Mouse (Mus musculus) mouse embryonic stem cell (cell line): ENCODE measurements around the gene H3f3b.

ENCODE experiments used
- in situ Hi-C, 2 experiments: fragments of 300-500 bp; cut with MboI; formaldehyde crosslinking; loops; 1 replicate in 1 of 2; 3 replicates in 1 of 2; pipeline ENCODE4 v1.14.3; 2019 to 2020; ENCODE audit warnings: low sequenced_read_pairs in 2 of 2, low pct_unique_long_range_greater_than_20kb in 1 of 2, mixed read lengths in 1 of 2; ENCODE audit not compliant: unreplicated experiment in 1 of 2

The H3f3b gene

DNA sequence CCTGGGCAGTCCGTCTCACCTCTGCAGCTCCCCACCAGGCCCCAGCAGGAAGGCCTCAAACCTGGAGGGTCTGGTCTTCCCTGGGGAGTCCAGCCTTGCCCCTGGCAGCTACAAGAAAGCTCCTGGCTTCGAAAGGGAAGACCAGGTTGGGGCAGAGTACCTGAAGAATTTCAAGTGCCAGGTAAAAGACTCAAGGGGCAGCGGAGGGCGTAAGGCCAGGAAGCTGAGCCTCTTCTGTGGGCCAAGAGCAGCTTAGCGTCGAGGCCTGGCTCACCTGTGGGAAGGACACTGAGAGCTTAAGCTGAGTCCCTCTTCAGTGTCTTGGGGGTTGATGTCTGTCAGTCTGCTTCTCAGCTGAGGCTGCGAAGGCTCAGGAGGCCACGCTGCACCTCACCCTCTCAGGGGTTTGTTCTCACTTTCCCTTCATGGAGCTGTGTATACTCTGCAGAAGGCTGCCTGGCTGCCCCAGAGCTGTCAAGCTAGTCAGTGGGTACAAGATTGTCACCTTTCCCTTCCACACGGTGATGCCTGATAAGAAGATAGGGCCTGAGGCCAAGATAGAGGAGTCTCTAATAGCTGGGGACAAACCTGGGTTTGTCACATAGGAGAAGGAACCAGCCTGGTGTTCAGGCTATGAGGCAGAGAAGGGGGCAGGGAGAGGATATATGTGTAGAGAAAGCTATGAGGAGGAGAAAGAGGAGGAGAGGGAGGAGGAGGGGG, 25.9 kb upstream of the H3f3b start:
- in situ Hi-C loops = no loop called here

DNA sequence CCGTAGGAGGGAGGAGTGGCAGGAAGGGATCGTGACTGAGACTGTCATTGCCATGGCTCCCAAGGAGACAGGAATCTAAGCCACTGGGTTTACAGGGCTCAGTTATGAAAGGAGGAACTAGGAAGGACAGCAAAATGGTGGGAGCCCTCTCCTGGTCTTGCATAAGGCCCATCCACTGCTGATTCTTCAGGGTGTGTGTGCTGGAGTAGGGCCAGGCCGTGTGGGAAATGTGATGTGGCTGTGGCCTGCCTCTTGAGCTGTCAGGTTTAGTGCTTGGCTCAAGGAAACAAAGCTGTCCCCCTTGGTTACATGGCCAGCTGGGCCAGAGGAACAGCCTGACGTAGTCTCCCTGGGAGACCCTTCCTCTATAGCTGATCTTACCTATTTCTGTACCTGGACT, 22.4 kb upstream of the H3f3b start:
- in situ Hi-C loops = no loop called here

DNA sequence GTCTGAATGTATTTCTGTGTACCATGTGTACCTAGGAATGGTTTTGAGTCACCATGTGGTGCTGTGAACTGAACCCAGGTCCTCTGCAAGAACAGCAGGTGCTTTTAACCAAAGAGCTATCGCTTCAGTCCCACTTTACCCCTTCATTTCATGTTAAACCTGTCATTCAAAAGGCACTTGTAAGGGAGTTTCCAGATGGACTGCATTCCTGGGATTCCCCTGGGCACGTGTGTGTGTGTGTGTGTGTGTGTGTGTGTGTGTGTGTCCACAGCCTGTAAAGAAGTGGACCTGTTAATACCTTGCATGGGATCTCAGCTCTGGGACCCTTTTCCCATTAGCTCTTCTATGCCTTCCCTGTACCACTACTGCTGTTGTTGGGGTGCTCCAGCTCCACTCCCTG, 21.8 kb upstream of the H3f3b start:
- in situ Hi-C loops = no loop called here

DNA sequence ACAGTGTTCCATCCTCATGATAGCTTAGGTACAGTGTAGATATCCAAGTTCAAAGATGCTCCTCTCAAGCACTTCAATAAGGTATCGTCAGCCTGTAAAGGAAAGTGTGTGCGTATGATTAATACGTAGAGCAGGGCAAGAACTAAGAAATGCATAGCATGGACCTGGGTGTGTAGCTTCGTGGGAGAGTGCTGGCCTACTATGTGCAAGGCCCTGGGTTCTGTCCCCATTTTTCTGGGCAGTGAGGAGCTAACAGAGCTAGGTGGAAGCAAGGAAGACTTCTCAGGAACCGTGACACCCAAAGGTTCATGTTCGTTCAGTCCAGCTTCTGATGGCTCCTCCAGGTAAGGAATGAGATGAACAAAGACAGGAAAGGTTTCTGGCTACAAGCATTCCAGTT, 17.4 kb upstream of the H3f3b start:
- in situ Hi-C loops = no loop called here

DNA sequence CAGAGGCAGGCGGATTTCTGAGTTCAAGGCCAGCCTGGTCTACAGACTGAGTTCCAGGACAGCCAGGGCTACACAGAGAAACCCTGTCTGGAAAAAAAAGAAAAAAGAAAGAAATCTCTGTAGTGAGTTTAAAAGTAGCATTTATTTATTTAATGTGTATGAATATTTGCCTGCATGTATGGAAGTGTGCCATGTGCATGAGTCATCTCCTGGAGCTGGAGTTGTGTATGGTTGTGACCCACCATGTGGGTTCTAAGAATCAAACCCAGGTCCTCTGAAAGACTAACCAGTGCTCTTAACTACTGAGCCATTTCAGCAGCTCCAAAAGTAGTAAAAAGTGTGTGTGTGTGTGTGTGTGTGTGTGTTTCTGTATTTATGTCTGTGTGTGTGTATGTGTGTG, 15.5 kb upstream of the H3f3b start:
- in situ Hi-C loops = no loop called here

DNA sequence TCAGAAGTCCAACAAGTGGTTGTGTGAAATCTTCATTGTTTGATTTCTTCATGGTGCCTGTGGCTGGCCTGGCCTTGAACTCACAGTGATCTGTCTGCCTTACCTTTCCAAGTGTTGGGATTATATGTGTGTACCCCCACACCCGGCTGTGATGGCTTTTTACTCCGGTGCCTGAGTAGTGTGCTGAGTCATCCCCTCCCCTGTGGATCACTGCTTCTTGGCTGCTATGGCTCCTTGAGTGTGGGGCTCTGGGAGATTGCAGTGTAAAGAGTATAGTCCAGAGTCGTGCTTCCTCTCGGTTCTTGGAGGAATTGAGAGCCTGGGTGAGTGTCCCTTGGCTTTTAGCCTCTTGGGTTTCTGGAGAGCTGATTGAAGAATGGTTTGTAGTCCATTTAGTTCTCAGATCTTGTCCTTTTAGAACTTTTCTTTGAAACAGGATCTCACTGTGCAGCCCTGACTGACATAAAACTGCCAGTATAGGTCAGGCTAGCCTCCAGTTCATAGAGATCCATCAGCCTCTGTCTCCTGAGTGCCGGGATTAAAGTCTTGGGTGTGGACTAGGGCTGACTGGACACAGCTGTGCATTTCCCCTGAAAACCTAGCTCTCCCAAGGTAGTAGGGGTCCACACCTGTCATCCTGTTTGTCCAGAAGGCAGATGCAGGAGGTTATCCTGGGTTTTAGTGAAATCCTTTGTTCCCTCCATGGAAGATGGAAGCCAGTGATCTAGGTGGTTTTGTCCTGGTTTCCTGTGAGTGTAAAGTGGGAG, 14.8 kb upstream of the H3f3b start:
- in situ Hi-C loops = no loop called here

DNA sequence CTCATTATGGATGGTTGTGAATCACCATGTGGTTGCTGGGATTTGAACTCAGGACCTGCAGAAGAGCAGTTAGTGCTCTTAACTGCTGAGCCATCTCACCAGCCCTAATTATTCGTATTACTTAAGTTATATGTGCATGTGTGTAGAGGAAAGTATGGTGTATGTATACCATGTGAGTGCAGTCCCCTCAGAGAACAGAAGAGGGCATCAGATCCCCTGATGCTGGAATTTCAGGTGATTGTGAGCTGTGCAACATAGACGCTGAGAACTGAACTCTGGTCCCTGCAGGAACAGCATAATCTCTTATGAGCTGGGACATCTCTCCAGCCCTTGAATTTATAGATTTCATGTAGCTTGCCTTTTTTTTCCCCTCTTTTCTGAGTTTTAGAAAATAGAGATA, 14.1 kb upstream of the H3f3b start:
- in situ Hi-C loops = no loop called here

DNA sequence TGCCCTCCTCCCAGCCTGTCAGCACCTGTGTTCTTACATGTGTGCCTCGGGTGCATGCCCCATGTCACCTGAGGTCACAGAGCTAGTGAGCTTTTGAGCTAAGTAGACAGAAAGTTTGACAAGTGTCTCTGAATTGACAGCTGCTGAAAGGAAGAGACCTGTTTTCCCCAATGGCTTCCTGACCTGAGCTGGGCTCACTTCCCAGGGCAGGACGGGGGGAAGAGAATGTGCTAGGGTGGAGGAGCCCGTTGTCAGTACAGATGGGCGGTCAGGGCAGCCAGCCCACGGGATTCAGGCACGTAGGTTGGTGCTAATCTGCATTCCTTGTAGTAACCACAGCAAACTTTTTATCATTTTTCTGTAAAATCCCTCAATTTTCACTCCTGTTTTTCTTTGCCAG, 12.8 kb upstream of the H3f3b start:
- in situ Hi-C loops = no loop called here

DNA sequence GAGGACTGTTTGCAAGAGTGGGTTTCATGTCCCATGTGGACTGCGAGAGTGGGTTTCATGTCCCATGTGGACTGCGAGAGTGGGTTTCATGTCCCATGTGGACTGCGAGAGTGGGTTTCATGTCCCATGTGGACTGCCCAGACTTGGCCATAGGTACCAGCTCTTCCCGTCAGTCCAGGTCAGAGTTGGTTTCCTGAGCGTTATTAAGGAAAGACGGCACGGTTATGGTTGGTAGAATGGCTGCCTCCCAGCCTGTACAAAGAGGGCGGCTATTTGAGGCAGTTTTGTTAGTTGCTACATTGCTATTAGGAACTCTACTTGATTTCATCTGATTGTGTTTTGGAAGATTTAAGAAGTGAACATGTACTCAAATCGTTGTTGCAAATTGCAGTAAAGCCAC, 10.1 kb upstream of the H3f3b start:
- in situ Hi-C loops = no loop called here

DNA sequence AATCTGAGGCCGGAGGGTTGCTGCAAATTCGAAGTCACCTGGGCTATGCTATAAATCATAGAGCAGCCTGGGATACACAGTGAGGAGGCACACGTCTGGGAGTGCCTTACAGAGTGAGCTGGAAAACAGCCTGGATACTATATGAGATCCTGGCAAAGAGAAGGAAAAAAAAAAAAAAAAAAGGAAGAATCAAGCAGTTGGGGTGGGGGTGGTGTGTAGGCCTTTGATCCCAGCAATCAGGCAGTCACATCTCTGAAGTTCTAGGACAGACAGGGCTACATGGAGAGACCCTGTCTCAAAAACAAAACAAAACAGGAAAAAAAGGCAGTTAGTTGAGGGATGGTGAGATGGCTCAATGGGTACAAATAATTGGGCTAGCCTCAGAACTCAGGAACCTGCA, 8.9 kb upstream of the H3f3b start:
- in situ Hi-C loops = no loop called here

DNA sequence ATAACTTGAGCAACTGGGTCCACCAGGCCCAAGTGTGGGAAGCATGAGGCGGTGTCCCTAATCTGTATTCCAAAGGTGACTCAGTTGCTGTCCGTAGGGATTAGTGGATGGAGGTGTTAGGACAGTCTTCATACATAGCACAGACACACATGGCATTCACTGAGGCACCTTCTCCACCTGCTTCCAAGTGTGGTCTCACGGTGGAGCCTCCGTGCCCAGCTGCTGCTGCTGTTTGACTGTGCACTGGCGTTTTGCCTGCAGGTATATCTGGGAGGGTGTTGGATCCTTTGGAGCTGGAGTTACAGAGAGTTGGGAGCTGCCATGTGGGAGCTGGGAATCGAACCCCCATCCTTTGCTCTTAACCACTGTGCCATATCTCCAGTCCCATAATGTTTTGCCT, 6.8 kb upstream of the H3f3b start:
- in situ Hi-C loops = no loop called here

DNA sequence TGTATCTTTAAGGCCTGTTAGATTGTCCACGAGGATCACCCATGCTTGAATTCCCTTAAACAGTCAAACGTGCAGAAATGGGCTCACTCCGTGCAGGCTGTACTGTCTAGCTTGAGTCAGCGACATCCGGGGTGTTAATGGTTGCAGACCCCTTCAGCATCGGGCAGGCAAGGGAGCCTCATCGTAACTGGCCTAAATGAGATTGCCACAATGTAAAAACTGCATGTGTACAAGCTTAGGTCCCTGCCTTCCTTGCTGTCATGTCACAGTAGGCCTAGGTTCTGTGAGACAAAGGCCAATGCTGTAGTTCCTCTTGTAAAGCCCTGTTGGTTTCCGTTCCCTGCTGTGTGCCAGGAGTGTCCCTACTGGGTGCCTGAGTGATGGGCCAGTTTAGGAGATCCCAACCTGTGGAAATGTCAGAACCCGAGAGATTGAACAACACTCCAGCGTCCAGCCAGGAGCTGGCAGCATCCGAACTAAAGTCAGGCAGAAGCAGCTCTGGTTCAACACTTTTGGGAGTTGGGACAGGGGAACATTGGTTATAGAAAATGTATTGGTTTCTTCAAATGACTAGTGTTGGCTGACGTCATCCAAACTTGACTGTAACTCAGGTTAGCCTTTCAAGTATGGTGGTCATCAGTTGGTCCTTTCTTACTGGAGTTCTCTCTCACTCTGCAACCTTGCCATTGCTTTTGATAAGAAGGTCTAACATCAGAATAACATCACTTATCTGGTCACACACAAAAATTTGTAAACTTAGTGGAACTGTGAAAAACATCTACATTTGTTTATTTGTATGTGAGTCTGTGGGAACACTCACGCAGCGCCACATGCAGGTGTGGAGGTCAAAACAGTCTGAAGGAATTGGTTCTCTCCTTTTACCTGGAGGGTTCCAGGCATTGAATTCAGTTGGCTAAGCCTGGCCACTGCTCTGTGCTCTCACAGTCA, 3.4 kb upstream of the H3f3b start:
- in situ Hi-C loops = no loop called here

DNA sequence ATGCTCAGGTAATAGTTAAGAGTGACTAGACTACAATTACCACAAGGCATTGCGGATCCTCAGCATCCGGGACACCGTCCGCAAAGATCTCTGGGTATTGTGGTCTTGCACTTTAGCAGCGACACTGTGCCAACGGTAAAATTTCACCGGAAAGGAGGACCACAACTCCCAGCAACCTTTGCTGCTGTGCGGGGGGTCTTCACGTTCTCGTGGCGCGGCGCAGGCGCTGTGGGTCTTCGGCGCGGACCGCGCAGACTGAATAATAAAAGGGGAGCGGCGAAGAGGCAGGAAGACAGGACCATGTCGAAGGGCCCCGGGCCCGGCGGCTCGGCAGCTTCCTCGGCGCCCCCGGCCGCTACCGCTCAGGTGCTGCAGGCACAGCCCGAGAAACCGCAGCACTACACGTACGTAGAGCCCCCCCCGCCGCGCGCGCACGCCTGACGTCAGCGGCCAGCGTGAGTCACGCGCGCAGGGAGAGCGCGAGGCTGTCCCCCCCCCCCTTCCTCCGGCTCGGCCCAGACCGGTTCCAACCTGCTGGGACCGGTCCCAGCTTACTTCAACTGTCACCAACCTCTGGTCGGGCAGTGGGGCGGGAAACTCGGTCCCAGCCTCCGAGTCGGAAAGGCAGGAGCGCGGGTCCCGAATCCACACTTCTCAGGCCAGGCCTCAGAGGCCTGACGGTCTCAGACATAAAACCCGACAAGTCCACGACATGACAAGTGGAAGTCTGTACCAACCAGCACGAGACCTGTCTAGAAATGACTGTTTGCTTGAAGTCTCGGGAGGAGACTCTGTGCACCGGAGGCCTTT, 2.5 kb upstream of the H3f3b start, which contains the start of gene Unk:
Gene Unk, plus strand, starts transcription at position 235 of the 810 bp plus-strand sequence.
- in situ Hi-C loops = no loop called here

DNA sequence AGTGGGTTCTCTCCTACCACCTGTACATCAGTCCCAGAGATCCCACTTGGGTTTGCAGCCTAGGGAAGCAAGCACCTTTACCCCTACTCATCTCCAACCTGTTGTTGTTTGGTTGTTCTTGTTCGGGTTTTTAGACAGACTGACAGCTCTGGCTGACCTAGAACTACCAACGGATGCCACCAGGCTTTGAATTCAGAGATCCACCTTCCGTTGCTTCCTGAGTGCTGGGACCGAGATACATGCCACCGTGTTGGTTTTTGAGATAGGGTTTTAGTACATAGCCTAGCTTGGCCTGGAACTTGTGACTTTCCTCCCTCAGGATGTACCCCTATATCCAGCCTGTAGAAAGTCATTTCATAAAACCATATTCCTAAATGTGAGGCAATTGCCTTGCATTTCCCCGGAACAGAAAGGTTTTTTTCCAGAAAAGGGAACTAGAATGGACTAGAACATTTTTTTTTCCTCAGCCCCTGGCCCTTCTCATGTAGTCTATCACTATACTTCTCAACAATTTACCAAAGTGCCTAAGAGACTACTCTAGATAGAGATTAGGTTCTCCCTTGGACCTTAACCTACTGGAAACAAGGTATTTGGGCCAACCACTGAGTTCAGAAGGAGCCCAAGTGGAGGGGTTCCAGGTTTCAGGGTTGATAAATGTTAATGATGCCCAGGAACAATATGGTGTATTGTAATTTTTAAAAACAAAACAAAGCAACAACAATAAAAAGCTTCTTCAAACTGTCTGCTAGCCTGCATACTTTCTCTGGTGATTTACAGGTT, 1.5 kb upstream of the H3f3b start:
- in situ Hi-C loops = no loop called here

DNA sequence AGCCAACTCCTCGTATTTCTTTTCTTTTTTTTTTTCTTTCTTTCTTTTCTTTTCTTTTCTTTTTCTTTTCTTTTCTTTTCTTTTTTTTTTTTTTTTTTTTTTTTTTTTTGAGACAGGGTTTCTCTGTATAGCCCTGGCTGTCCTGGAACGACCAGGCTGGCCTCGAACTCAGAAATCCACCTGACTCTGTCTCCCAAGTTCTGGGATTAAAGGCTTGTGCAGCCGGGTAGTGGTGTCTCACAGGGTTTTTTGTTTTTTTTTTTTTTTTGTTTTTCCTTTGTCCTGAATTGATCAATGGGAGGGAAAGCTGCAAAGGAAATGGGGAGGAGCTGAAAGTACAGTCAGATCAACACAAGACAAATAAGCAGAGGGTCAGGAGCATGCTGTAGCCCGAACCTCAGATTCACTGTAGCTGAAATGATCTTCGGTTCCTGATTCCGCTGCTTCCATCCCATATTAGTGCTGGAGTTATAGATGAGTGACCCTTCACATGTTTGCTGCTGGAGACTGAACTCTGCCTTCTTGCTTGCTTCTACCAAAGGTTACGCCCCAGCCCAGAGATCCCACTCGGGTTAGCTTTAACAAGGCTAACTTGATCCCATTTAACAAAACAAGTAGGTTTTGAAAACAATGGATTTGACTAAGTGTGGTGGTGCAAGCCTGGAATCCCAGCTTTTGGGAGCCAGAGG, 559 bp upstream of the H3f3b start:
- in situ Hi-C loops = no loop called here

DNA sequence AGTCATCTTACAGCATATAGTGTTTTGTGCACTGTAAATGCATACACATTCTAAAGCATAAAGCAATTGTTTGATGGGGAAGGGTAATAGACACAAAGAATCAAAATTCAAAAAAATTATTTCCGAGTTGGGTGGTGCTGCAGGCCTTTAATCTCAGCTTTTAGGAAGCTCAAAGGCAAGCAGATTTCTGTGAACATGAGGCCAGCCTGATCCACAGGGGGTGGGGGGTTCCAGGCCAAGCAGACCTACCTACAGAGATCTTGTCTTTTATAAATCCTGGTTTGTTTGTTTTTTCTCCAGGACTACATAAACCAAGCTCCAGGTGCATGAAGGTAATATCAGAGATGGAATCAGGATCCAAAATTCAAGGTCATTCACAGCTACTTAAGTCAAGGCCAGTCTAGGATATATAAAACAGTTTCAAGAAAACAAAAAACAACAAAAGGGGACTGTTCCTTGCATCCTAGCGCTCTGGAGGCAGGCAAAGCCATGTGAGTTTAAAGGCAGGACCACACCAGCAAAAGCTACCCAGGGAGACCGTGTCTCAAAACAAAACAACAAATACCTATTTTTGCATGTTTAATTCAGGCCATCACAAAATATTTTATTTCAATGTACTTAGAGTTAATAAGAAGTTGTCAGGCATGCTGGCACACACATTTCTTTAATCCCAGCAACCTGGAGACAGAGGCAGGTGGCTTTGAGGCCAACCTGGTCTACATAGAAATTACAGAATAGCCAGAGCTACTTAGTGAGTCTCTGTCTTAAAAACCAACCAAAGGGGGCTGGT, 2.5 kb downstream of the H3f3b start:
- in situ Hi-C loops = no loop called here
